Mouse (Mus musculus): ENCODE results near the gene Mcpt4.
"Not testable (repeated sequence)": the region's sequence is repeated elsewhere in the genome, so short reads cannot be mapped to it uniquely, and the experiment has no call there.

Gene Mcpt4

DNA sequence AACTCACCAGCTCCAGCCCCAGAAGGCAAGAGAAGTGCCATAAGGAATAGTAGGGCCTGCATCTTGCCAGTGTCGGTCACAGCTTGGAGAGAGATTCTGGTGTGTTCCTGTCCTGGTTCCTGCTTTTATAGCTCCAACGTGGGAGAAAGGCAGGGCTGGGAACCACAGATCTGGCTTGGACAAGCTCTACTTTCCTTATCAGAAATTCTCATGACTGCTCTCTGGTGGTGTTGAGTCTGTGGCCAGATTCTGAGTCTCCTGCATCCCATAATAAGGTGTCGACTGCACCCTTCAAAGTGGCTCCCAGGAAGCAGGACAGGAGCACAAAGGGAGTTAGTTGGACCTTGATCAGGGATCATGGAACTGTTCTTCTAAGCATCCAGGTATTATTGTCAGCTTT, at the start of gene Mcpt4:
Gene Mcpt4 (minus strand): TSS at position 101 of the 400 bp plus-strand sequence.
- DNase-seq, result not testable (repeated sequence)

DNA sequence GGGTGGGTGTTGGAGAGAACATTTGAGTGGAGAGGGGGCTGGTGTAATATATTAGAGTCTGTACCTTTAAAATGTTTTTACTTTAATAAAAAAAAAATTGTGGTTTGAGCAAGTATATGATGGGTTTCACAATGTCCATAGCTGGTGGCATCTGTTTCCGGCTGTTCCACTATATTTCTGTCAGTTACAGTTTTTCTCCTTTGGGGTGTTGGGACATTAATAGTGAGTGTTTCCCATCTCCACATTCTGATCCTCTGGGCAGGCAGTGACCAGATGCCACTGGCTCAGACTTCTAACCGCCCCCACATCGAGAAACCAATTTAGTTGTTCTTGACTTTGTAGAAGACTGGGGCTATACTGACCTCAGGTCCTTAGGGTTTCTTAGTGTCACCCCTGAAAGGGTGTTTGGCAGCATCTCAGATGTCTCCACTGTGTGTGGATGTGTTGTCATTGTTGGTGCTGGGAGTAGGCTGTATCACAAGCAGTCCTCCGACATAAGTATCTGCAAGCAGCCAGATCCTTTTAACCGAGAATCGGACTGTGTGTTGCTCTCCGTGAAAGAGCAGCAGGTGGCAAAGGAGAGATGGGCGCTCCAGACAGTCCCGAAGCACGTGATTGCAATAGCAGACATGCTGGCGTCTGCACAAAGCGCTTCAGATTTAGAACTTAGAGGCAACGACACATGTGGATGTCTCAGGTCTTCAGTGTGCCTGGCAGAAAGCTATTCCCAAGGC, 43.5 kb upstream of the Mcpt4 start:
- no peak for DNase-seq

DNA sequence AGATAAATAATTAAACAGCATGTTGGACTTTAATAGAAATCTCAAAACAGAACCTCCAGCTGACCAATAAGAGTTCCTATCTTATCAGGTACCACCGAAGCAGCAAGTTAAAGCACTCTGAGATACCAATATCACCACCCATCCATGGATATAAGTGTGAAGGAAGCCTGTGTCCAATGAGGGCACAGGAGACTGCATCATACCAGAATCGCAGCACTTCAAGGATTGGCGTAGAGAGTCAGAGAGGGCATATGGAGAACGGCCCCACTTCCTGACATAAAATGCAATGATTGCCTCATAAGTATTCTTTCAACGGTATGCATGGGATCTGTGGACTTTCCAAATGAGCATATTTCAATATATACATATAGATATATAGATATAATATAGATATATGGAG, 42.9 kb upstream of the Mcpt4 start:
- no peak for DNase-seq

DNA sequence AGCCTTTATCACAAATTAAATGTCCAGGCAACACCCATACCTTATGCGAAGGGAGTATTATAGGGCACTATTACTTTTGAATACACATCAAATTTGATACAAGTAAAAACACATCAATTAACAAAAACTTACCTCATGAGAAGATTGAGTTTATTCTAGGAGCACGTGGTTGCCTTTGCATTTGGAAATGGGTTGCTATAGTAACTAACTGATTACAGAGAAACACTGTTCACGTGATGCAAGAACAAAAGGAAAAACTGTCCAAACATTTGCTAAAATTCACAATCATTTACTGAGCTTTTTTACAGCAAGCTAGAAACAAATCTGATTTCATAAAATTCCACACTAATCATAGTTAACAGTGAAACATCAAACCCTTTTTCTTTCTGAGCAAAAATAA, 41.3 kb upstream of the Mcpt4 start:
- no peak for DNase-seq

DNA sequence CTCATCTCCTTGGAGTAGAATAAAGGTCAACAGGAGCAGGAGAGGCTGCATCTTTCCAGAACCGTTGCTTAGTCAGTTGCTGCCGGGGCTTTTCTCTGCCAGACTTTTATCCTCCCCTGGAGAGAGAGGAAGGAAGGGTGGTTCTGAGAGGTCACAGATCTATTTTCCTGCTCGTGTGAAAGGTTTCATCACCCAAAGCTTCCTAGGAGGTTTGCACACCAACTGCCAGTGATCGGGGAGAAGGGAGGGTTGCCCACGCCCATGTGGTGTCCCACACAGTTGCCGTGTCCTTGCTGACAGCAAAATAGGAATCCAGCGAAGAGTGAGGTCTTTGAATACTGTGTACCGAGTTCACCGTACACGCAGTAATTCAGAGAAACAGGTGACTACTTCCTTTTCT, 40.3 kb upstream of the Mcpt4 start, which contains the start of gene Ctsg:
Gene Ctsg (minus strand): TSS at position 189 of the 400 bp plus-strand sequence.
- DNase-seq, result no peak

DNA sequence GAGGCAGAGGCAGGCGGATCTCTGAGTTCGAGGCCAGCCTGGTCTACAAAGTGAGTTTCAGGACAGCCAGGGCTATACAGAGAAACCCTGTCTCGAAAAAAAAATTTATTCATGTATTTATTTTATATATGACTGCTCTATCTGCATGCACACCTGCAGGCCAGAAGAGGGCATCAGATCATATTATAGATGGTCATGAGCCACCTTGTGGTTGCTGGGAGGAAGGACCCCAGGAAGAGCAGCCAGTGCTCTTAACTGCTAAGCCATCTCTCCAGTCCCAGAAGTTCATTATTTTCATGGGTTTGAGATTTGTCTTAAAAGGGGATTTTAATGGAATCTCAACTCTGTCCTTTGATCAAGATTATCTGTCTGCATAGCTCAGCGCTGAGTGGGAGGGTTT, 36.8 kb upstream of the Mcpt4 start:
- no peak for DNase-seq

DNA sequence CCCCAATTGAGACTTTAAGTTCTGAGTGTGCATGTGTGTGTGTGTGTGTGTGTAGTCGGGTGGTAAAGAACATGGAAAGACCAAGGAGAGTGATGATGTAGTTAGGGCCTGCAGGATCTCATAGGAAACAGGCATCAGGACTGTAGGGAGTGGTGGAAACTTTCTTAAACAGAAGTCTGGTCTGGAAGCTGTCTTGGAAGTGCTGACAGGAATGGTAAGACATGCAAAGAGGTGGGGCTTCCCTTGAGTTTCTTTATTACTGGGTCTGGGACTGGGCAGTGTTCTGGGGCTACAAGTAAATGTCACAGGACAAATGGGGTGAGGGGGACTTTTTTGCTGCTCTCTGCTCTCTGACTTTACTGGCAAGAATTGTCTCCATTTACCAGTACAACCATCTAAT, 35.5 kb upstream of the Mcpt4 start:
- DNase-seq, result no peak

DNA sequence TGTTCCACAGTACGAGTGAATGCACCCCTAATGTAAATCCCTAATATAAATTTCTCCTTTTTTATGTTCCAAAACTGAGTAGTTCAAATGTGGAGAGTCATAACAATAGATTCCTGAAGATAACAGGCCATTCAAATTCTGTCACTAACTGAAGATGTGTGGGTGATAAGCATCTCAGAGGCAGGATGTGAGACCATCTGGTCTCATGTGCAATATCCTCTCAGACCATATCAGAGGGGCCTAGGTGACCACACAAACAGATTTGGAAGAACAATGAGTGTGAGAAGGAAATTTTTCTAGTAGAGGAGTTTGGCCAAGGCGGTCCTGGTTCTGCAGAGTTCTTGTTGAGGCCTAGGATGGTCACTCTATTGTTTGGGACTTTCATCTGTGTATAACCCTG, 31.2 kb upstream of the Mcpt4 start:
- no peak for DNase-seq

DNA sequence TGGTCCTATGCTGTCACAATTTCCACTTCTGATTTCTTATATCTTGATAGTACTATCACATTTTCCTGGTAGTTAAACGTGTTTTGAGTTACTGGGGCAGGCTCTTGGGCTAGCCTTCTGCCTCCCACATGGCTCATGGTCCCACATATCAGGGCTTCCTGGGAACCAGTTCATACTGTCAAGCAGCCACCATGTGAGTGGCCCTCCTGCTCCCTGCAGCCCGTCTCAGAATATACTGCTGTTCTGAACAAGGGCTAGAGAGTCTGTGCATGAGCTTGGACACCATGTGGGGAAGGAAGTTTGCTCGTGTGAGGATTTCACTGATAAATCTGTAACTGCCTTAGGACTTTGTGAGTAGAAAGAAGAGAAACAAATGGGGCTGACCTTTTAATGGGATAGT, 24.6 kb upstream of the Mcpt4 start:
- no peak for DNase-seq

DNA sequence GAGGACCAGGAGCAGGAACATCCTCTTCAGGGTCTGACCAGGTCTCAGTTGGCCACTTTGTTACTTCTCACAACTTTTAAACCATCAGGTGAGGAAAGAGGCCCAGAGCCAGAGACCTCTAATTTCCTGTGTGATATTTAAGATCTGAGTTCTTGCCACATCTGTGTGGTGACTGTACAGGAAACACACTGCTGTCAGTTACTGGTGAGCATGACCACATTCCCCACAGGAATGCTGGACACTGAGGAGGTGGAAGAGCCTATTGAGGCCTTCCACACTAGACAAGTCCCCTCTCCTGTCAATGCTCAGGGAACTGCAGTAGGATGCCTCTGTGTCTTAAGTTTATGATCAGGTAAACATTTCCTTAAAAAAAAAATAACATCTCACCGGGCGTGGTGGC, 23.1 kb upstream of the Mcpt4 start, which contains the start of gene Mcpt8:
Gene Mcpt8 (minus strand): TSS at position 107 of the 400 bp plus-strand sequence.
- no peak for DNase-seq

DNA sequence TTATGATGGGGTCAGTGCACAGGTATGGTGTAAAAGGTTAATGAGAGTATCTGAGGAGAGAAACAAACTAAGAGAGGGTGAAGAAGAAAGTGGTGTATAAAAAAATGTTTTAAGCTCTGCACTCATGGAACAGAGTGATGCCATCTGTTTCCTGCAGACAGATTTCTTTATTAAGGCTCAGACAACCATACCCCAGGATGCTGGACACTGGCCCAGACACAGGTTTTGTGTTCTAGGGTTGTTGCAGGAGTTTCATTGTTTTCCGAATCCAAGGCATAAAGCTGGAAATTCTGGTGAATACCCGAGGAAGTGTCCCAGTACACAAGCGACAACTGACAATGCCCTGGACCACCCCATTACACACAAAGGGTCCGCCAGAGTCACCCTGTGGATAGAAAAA, 19.9 kb upstream of the Mcpt4 start:
- no peak for DNase-seq

DNA sequence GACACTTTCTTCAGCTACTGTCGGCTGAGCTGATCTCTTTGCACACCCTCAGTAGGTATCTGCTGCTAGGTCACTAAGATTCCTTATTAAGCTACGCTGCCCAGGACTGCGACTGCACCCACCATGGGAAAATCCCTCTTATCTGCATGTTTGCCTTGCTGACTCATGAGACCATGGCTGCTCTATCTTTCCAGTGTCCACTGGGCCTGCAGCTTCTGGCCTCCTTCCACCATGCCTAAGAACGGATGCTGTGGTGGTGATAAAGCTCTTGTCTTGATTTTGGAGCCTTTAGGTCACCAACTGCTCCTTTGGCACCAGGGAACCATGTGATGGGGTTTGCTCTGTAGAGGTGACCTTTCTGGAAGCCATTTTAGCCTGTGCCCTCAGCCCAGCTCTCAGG, 4.4 kb downstream of the Mcpt4 start:
- DNase-seq, result no peak

DNA sequence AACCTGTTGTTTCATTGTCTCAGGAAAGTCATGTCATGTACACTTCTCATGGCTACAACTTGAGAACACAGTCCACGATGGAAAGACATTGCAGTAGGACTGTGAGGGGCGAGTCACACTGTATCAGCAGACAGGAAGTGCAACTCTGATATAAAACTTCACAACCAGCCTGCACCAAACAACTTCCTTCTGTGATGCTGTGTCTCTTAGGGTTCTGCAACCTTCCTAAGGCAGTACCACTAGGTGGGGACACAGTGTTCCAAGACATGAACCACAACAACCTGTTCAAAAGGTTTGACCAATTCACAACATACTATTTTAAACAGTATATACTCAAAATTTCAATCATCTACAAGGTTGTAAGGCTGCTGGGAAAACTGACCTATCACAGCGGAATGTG, 6.7 kb downstream of the Mcpt4 start:
- DNase-seq, result no peak

DNA sequence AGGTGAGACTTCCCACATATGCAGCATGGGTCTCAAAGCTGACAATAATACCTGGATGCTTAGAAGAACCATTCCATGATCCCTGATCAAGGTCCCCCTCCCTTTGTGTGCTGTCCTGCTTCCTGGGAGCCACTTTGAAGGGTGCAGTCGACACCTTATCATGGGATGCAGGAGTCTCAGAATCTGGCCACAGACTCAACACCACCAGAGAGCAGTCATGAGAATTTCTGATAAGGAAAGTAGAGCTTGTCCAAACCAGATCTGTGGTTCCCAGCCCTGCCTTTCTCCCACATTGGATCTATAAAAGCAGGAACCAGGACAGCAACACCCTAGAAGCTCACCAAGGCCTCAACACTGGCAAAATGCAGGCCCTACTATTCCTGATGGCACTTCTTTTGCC, 20.3 kb downstream of the Mcpt4 start, which contains the start of gene Mcpt2:
Gene Mcpt2 (plus strand): TSS at position 250 of the 400 bp plus-strand sequence.
- not testable (repeated sequence) for DNase-seq

DNA sequence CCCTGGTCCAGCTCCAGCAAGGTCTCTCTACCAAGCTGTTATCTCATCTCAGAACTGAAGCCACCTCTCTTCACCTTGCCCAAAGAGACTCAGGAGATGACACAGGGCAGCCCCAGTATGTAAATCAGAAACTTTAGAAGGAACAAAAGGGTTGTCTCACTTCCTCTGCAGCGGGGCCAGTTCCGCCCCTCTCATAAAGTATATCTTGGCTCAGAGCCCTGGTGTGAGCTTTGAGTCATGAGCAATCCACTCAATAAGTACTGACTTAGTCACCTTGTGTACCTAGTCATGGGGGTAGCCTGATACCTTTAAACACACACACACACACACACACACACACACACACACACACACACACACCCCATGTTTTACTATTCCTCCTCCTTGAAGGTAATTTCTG, 27.7 kb downstream of the Mcpt4 start:
- DNase-seq, result no peak

DNA sequence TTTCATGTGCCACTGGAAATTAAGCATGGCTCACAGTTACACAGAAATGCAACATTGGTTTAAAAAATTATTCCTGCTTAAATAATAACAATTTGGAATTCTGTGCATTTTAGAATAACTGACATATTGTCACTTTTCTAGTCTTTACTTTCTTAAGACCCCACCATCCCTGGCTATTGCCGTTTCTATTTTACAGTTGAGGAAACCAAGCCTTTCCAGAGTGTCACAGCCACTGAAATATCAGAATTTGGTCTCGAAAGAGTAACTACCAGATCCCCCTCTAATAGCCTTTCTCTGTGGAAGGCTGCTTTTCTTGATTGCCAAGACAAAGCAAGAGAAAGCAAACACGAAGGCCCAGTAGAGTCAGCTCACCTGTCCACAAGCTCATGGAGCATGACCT, 31.7 kb downstream of the Mcpt4 start, which contains the start of gene Mcpt9:
Gene Mcpt9 (minus strand): TSS at position 101 of the 400 bp plus-strand sequence.
- not testable (repeated sequence) for DNase-seq

DNA sequence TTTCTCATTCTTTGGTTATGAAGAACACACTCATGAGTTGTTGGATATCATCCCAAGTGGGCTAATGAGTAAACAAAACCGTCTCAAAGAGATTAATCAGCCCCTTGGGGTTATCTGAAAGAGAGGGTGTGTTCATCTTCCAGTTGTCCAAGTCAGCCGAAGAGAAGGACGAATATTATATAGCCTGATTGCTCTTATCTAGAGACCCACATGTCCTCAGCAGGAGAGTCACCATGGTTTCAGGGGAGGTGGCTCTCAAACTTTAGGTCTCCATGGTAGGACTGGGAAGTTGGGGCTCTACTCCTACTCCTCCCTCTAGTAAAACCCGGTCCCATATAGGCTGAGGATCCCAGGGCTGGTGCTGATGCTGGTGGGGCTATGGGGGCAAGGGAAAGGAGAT, 40.8 kb downstream of the Mcpt4 start:
- not testable (repeated sequence) for DNase-seq

DNA sequence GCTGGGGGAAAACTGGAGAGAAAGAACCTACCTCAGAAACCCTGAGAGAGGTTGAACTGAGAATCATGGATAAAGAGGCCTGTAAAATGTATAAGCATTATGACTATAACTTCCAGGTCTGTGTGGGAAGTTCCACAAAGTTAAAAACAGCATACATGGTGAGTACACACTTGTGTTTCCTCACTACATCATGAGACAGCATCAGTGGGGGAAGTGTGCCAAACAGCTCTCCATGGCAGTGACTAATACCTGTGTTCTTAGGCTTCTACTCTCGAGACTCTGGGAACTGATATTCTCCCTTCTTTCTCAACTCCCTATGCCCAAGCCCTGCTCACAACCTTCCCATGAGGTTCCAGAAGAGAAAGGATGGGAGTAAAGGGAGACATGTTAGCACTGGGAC, 42.7 kb downstream of the Mcpt4 start:
- DNase-seq, result no peak

DNA sequence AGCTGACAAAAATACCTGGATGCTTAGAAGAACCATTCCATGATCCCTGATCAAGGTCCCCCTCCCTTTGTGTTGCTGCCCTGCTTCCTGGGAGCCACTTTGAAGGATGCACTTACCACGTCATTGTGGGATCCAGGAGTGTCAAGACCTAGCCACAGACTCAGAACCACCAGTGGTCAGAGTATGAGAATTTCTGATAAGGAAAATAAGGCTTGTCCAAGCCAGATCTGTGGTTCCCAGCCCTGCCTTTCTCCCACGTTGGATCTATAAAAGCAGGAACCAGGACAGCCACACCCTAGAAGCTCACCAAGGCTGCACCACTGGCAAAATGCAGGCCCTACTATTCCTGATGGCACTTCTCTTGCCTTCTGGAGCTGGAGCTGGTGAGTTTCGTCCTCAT, 44.4 kb downstream of the Mcpt4 start, which contains the start of gene Mcpt1:
Gene Mcpt1 (plus strand): TSS at position 301 of the 400 bp plus-strand sequence.
- DNase-seq, result not testable (repeated sequence)

DNA sequence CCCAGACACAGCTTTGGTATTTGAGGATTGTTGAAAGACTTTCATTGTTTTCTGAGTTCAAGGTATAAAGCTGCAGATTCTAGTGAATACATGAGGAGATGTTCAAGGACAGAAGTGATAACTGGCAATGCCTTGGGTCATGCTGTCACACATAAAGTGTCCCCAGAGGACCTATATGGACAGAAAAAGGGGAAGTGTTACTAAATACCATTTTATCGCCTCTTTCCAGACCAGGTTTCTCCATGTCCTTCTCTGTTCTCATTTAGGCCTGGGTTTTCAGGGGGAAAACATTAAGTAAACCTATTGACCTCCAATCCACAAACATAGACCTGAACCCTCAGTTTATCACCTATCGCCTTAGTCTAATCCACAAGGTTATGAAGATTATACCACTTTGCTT, 48.2 kb downstream of the Mcpt4 start:
- DNase-seq, result no peak

DNA sequence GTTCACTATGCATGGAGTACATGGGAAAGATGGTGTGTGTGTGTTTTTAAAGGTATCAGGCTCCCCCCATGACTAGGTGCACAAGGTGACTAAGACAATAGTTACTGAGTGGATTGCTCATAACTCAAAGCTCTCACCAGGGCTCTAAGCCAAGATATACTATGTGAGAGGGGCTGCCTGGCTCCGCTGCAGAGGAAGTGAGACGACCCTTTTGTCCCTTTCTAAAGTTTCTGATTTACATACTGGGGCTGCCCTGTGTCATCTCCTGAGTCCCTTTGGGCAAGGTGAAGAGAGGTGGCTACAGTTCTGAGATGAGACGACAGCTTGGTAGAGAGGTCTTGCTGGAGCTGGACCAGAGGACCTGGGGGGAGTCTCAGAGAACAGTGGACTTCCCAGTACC, 49.0 kb downstream of the Mcpt4 start:
- no peak for DNase-seq

Measured in kidney, adult 8-10 months (tissue).